In genomic region chr2:143876929-143877632, GRCm38 (mm10) we compare ENCODE assay signal across 16 mouse cellular contexts. TPM values are rescaled to one million over a fixed set of nuclear protein-coding genes. Genes with fewer than 3 reads are reported as not detected.
DNase-seq lines count a peak whose midpoint lies in the region; ATAC-seq and TF ChIP-seq lines count a peak whose summit lies in the region.
"Had no signal": no experiment of that assay in that cellular context is flagged by ENCODE, and none has a peak within 500 bp of the region (broad histone marks: within the 10 kb centered on the region; RNA-seq: fewer than 3 reads in every experiment).

No protein-coding gene starts in this region.

- no peaks in the 10 kb centered on the region for H3K27me3 ChIP-seq in heart, embryonic 11.5 days (ENCODE audit: control insufficient read depth, insufficient read depth, low read length)
- H3K27me3 ChIP-seq in forebrain, embryonic 13.5 days: no peaks in the 10 kb centered on the region
- H3K27me3 ChIP-seq: embryonic facial prominence, embryonic 12.5 days; forebrain, embryonic 15.5 days; Patski had no signal

- no peak for ATAC-seq in heart, embryonic 11.5 days (replicated peaks; ENCODE audit: insufficient number of reproducible peaks, low FRiP score, low TSS enrichment)
- 0 out of 2 replicates have a peak, but pooled peaks have one; percentile 32 for ATAC-seq in common myeloid progenitor, adult 5-6 weeks (replicated peaks; ENCODE audit: low read depth, poor library complexity, severe bottlenecking)
- ATAC-seq in forebrain, embryonic 13.5 days: no peak
- ATAC-seq: CD4-positive, CD25-positive, alpha-beta regulatory T cell, adult 4 months; forebrain, embryonic 15.5 days; Patski had no signal

- H3K4me3 ChIP-seq in heart, embryonic 11.5 days (ENCODE audit: low read depth, low read length): no peak overlapping the region
- no peak overlapping the region for H3K4me3 ChIP-seq in lung, adult 2 months (replicated peaks; ENCODE audit: extremely low read depth, low read depth, low read length)
- H3K4me3 ChIP-seq in forebrain, embryonic 13.5 days: no peak overlapping the region
- H3K4me3 ChIP-seq: embryonic facial prominence, embryonic 12.5 days; forebrain, embryonic 15.5 days had no signal

- no peak for DNase-seq in heart, postnatal 14 days
- no peak for DNase-seq in lung, adult 2 months
- DNase-seq in lung, postnatal 14 days: no peak
- DNase-seq in kidney, postnatal 14 days: peak; percentile 41
- no peak for DNase-seq in layer of hippocampus, postnatal 36 days
- DNase-seq: adrenal gland, postnatal 25 days; cerebellum, adult 18-20 months; thymus, adult 18-20 months had no signal

- no peak overlapping the region for H3K9ac ChIP-seq in heart, embryonic 11.5 days (ENCODE audit: low read depth, low read length)
- H3K9ac ChIP-seq in forebrain, embryonic 13.5 days: no peak overlapping the region
- H3K9ac ChIP-seq: embryonic facial prominence, embryonic 12.5 days; forebrain, embryonic 15.5 days had no signal

- WGBS in heart, embryonic 11.5 days (ENCODE audit: insufficient replicate concordance): 64% methylated on average over 4 of the region's 4 CpGs
- WGBS in lung, adult 2 months: 64% methylated on average over 4 of the region's 4 CpGs
- WGBS in forebrain, embryonic 13.5 days: 78% methylated on average over 4 of the region's 4 CpGs

- no peak for TF ChIP-seq POLR2A in lung, adult 2 months (IDR thresholded peaks at IDR 0.05; ENCODE audit: borderline replicate concordance, extremely low read depth, low read depth, low read length)

- no peak overlapping the region for H3K4me2 ChIP-seq in heart, embryonic 11.5 days
- no peak overlapping the region for H3K4me2 ChIP-seq in forebrain, embryonic 13.5 days
- H3K4me2 ChIP-seq: embryonic facial prominence, embryonic 12.5 days; forebrain, embryonic 15.5 days had no signal

- peak overlapping the region; percentile 12; the same call in 1 of the 2 replicates for H3K27ac ChIP-seq in heart, embryonic 11.5 days (ENCODE audit: low read depth, low read length)
- H3K27ac ChIP-seq in forebrain, embryonic 13.5 days: no peak overlapping the region
- H3K27ac ChIP-seq: embryonic facial prominence, embryonic 12.5 days; forebrain, embryonic 15.5 days; macrophage had no signal

- peaks cover 21% of the 10 kb centered on the region for H3K4me1 ChIP-seq in heart, embryonic 11.5 days (ENCODE audit: control insufficient read depth, insufficient read depth, low read length)
- no peaks in the 10 kb centered on the region for H3K4me1 ChIP-seq in lung, adult 2 months (ENCODE audit: control insufficient read depth, insufficient read depth, low read length)
- H3K4me1 ChIP-seq in forebrain, embryonic 13.5 days: no peaks in the 10 kb centered on the region
- H3K4me1 ChIP-seq: forebrain, embryonic 15.5 days had no signal

- intact Hi-C loops in heart, postnatal 14 days (cut with DNase I): no loop called here

- H3K36me3 ChIP-seq in heart, embryonic 11.5 days (ENCODE audit: control insufficient read depth, insufficient read depth, low read length): no peaks in the 10 kb centered on the region
- no peaks in the 10 kb centered on the region for H3K36me3 ChIP-seq in forebrain, embryonic 13.5 days (ENCODE audit: poor library complexity, severe bottlenecking)
- H3K36me3 ChIP-seq: embryonic facial prominence, embryonic 12.5 days; forebrain, embryonic 15.5 days had no signal

- H3K9me3 ChIP-seq in heart, embryonic 11.5 days (replicated peaks; ENCODE audit: control insufficient read depth, low read length): no peaks in the 10 kb centered on the region
- no peaks in the 10 kb centered on the region for H3K9me3 ChIP-seq in forebrain, embryonic 13.5 days (replicated peaks)
- H3K9me3 ChIP-seq: embryonic facial prominence, embryonic 12.5 days; forebrain, embryonic 15.5 days had no signal

- TF ChIP-seq CTCF in lung, adult 2 months (IDR thresholded peaks at IDR 0.05; ENCODE audit: insufficient read depth, low read length): peak; percentile 35; the same call in 1 of the 2 replicates

RNA-seq across cellular contexts. Expression of gene Bfsp1, which starts 14.1 kb away (rescaled TPM):
- 1.5 and 1.9 TPM in 2 replicates for polyA plus RNA-seq in heart, embryonic 11.5 days (2014; fragmentation: Nextera tagmentation; extraction: Ambion mirVana)
- under 1 TPM; 0.27 to 0.38 TPM for total RNA-seq in heart, postnatal 14 days (2021)
- polyA plus RNA-seq in lung, adult 2 months (2012; rRNA removed): 1.3 and 1.5 TPM in 2 replicates
- not detected in 2 replicates for total RNA-seq in common myeloid progenitor, adult 5-6 weeks (2017)
- polyA plus RNA-seq in forebrain, embryonic 13.5 days (2015; fragmentation: Nextera tagmentation; extraction: Ambion mirVana): 0.53 and 0.57 TPM in 2 replicates
- total RNA-seq in layer of hippocampus, postnatal 36 days (2021): under 1 TPM; 0.55 to 0.71 TPM
- polyA plus RNA-seq: CD4-positive, CD25-positive, alpha-beta regulatory T cell, adult 4 months had no signal

RNA-seq across cellular contexts. Expression of gene Dstn, which starts 38.0 kb away (rescaled TPM):
- 1,059 and 1,185 TPM in 2 replicates for polyA plus RNA-seq in heart, embryonic 11.5 days (2014; fragmentation: Nextera tagmentation; extraction: Ambion mirVana)
- 100 to 1,000 TPM; 321 to 347 TPM for total RNA-seq in heart, postnatal 14 days (2021)
- polyA plus RNA-seq in lung, adult 2 months (2012; rRNA removed): 46.2 and 80.1 TPM in 2 replicates
- total RNA-seq in common myeloid progenitor, adult 5-6 weeks (2017): 85.4 and 94.1 TPM in 2 replicates
- 406 and 414 TPM in 2 replicates for polyA plus RNA-seq in forebrain, embryonic 13.5 days (2015; fragmentation: Nextera tagmentation; extraction: Ambion mirVana)
- total RNA-seq in layer of hippocampus, postnatal 36 days (2021): 100 to 1,000 TPM; 199 to 209 TPM
